Mouse (Mus musculus) stomach, postnatal 0 days (tissue): ENCODE data around the gene Speg.

Source experiments
- CTCF ChIP-seq: IDR thresholded peaks from 2 replicates; pipeline ENCODE4 v1.5.1; 2016; ENCODE audit warnings: antibody characterized with exemption, low read depth, mild to moderate bottlenecking, moderate library complexity
- EP300 ChIP-seq: optimal IDR thresholded peaks from 2 replicates; pipeline ENCODE3; 2016; ENCODE audit warnings: antibody characterized with exemption

- peak; percentile 14 for TF ChIP-seq CTCF
- no peak for TF ChIP-seq EP300
Observed at GRCm38 (mm10) chr1:75399755-75400492, 24.8 kb downstream of the Speg start.
